Mouse (Mus musculus): ENCODE measurements at regions not wholly inside any gene's neighbourhood (a gene's known extent, or its start where the extent isn't known, plus 50 kb on each side); places are given as distances from the start of the nearest gene placed in this dataset.

- TF ChIP-seq CTCF (IDR thresholded peaks at IDR 0.05; ENCODE audit: low read depth) (no peak), EP300 (IDR thresholded peaks at IDR 0.05; ENCODE audit: low read depth) (no peak)
Observed at GRCm38 (mm10) chr9:26437244-26437643, 296.3 kb upstream of the B3gat1 start.
